Mouse (Mus musculus) lung, postnatal 0 days (tissue): ENCODE data around the gene Ptpn12.

ENCODE experiments used
- CTCF ChIP-seq: IDR thresholded peaks from 2 replicates; pipeline ENCODE4 v1.5.1; 2016; ENCODE audit warnings: antibody characterized with exemption, mild to moderate bottlenecking
- EP300 ChIP-seq: IDR thresholded peaks from 2 replicates; pipeline ENCODE4 v1.6.1; 2016; ENCODE audit warnings: antibody characterized with exemption, mild to moderate bottlenecking, control low read depth

DNA sequence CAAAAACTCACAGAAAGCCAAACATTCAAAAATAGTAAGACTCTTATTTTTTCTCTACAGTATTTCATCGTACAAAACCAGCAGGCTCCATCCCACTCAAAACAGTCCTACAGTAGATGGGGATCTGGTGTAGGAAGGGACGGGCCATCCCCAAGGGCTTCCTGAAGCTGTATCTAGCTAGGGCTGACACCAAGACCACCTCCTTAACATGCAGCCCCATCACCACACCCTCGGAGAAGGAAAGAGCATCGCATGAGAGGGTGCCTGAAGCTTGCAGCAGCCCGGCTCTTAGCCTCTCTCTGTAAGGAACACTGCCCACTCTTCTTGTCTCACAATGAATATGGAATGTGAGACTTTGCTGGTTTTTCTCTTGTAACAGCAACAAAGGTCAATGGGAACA is 117.2 kb downstream of the Ptpn12 start:
- no peak for TF ChIP-seq EP300
- TF ChIP-seq CTCF: no peak
